Mouse (Mus musculus) naive thymus-derived CD4-positive, alpha-beta T cell, adult 2 months (primary cell): ENCODE results near the gene Fgfr1op.
"Not testable (repeated sequence)": the region's sequence is repeated elsewhere in the genome, so short reads cannot be mapped to it uniquely, and the experiment has no call there.

Experiments used
- DNase-seq: peaks from one replicate; pipeline ENCODE4 v3.0.0-alpha.2; 2011; ENCODE audit warnings: low read depth

The Fgfr1op gene

GRCm38 (mm10) chr17:8170331-8170730 lies 5.0 kb downstream of the Fgfr1op start:
- DNase-seq: no peak

- DNase-seq: peak; percentile 33
These were observed 5.8 kb downstream of the Fgfr1op start for GRCm38 (mm10) chr17:8171081-8171480.

- no peak for DNase-seq
These were observed 11.8 kb downstream of the Fgfr1op start for GRCm38 (mm10) chr17:8177090-8177489.

- no peak for DNase-seq
These were observed 18.5 kb downstream of the Fgfr1op start for GRCm38 (mm10) chr17:8183815-8184214.

GRCm38 (mm10) chr17:8184217-8184616 lies 18.9 kb downstream of the Fgfr1op start:
- DNase-seq: no peak

GRCm38 (mm10) chr17:8193678-8194077 lies 28.4 kb downstream of the Fgfr1op start:
- DNase-seq: no peak

GRCm38 (mm10) chr17:8195685-8196376 lies 30.5 kb downstream of the Fgfr1op start:
- peak; percentile 9 for DNase-seq

GRCm38 (mm10) chr17:8197652-8198051 lies 32.4 kb downstream of the Fgfr1op start:
- peak; percentile 24 for DNase-seq

GRCm38 (mm10) chr17:8199067-8199935 lies 34.0 kb downstream of the Fgfr1op start:
- no peak for DNase-seq

- DNase-seq: no peak
These were observed 34.6 kb downstream of the Fgfr1op start for GRCm38 (mm10) chr17:8199936-8200330.

GRCm38 (mm10) chr17:8203487-8203886 lies 38.2 kb downstream of the Fgfr1op start:
- DNase-seq: no peak

GRCm38 (mm10) chr17:8205221-8205631 lies 39.9 kb downstream of the Fgfr1op start:
- DNase-seq: not testable (repeated sequence)

- no peak for DNase-seq
These were observed 41.4 kb downstream of the Fgfr1op start for GRCm38 (mm10) chr17:8206691-8207090.

- DNase-seq: no peak
These were observed 44.4 kb downstream of the Fgfr1op start for GRCm38 (mm10) chr17:8209696-8210095.

- no peak for DNase-seq
These were observed 44.9 kb downstream of the Fgfr1op start for GRCm38 (mm10) chr17:8210170-8210569.

GRCm38 (mm10) chr17:8210675-8211074 lies 45.4 kb downstream of the Fgfr1op start:
- DNase-seq: no peak

- no peak for DNase-seq
These were observed 46.1 kb downstream of the Fgfr1op start for GRCm38 (mm10) chr17:8211399-8211798.

GRCm38 (mm10) chr17:8214369-8214768 lies 49.1 kb downstream of the Fgfr1op start:
- DNase-seq: no peak

- no peak for DNase-seq
These were observed 49.9 kb downstream of the Fgfr1op start for GRCm38 (mm10) chr17:8215016-8215745.

- no peak for DNase-seq
These were observed 57.9 kb downstream of the Fgfr1op start for GRCm38 (mm10) chr17:8223225-8223624.

GRCm38 (mm10) chr17:8224072-8224471 lies 58.8 kb downstream of the Fgfr1op start:
- no peak for DNase-seq

GRCm38 (mm10) chr17:8225166-8225565 lies 59.9 kb downstream of the Fgfr1op start:
- DNase-seq: no peak

GRCm38 (mm10) chr17:8225746-8226145 lies 60.4 kb downstream of the Fgfr1op start:
- DNase-seq: no peak
